Mouse (Mus musculus) embryonic fibroblast, embryonic 13.5 days (primary cell): ENCODE measurements around the gene Gm17657. TPM values are rescaled to one million over a fixed set of nuclear protein-coding genes. Genes with fewer than 3 reads are reported as not detected.

Experiments
- H3K27ac ChIP-seq: 2 replicates; pipeline ENCODE4 v1.5.1; 2012; ENCODE audit warnings: low read length, control low read depth, inconsistent platforms; ENCODE audit not compliant: insufficient read depth
- H3K4me1 ChIP-seq: 2 replicates; pipeline ENCODE4 v1.6.1; 2011; ENCODE audit warnings: low read length; ENCODE audit not compliant: control insufficient read depth, insufficient read depth
- H3K4me3 ChIP-seq: 2 replicates; pipeline ENCODE4 v1.5.1; 2011; ENCODE audit warnings: mild to moderate bottlenecking, control low read depth, low read length; ENCODE audit not compliant: insufficient read depth
- CTCF ChIP-seq: IDR thresholded peaks from 2 replicates; pipeline ENCODE4 v1.5.1; 2011; ENCODE audit warnings: mild to moderate bottlenecking, control low read depth, low read length, moderate library complexity, borderline replicate concordance; ENCODE audit not compliant: insufficient read depth
- POLR2A ChIP-seq: IDR thresholded peaks from 2 replicates; pipeline ENCODE4 v1.6.1; 2011; ENCODE audit warnings: low read depth, mild to moderate bottlenecking, control low read depth, low read length, moderate library complexity
- polyA plus RNA-seq: library from polyadenylated mRNA; stranded (reverse); fragments of >200 nt; gene quantifications from 2 replicates; pipeline ENCODE4 v1.2.4, GENCODE M21; 2011; ENCODE audit warnings: low read depth; ENCODE audit not compliant: missing spikeins, insufficient read length

The Gm17657 gene
- polyA plus RNA-seq, 1 experiment, result not detected

- Histone ChIP-seq H3K27ac (no peak overlapping the region), H3K4me1 (peaks cover 3% of the 10 kb centered on the region; the same call in 1 of the 2 replicates), H3K4me3 (no peak overlapping the region)
- TF ChIP-seq POLR2A (no peak), CTCF (no peak)
Observed at GRCm38 (mm10) chr17:29496211-29497070, 53.0 kb downstream of the Gm17657 start.

- no peak for TF ChIP-seq POLR2A
- TF ChIP-seq CTCF, result no peak
- Histone ChIP-seq H3K4me3 (no peak overlapping the region), H3K4me1 (peaks cover 3% of the 10 kb centered on the region; the same call in 1 of the 2 replicates), H3K27ac (no peak overlapping the region)
Observed at GRCm38 (mm10) chr17:29494732-29495076, 54.7 kb downstream of the Gm17657 start.

- no peak overlapping the region for H3K4me3 ChIP-seq
- peaks cover 3% of the 10 kb centered on the region; the same call in 1 of the 2 replicates for H3K4me1 ChIP-seq
- no peak overlapping the region for H3K27ac ChIP-seq
- no peak for TF ChIP-seq POLR2A
- TF ChIP-seq CTCF, result no peak
Observed at GRCm38 (mm10) chr17:29494062-29494731, 55.2 kb downstream of the Gm17657 start.

GRCm38 (mm10) chr17:29493461-29493980 is 55.9 kb downstream of the Gm17657 start:
- H3K4me1 ChIP-seq, result peaks cover 3% of the 10 kb centered on the region; the same call in 1 of the 2 replicates
- no peak overlapping the region for H3K4me3 ChIP-seq
- TF ChIP-seq CTCF, result no peak
- no peak for TF ChIP-seq POLR2A
- H3K27ac ChIP-seq, result no peak overlapping the region

- Histone ChIP-seq H3K4me3 (peak overlapping the region; percentile 73), H3K27ac (peak overlapping the region; percentile 68), H3K4me1 (peaks cover 3% of the 10 kb centered on the region; the same call in 1 of the 2 replicates)
- no peak for TF ChIP-seq POLR2A
- peak; percentile 39; the same call in 1 of the 2 replicates for TF ChIP-seq CTCF
Observed at GRCm38 (mm10) chr17:29492269-29493191, 56.9 kb downstream of the Gm17657 start.

- TF ChIP-seq CTCF, result no peak
- Histone ChIP-seq H3K4me3 (peak overlapping the region; percentile 73), H3K27ac (peak overlapping the region; percentile 68), H3K4me1 (peaks cover 3% of the 10 kb centered on the region; the same call in 1 of the 2 replicates)
Observed at GRCm38 (mm10) chr17:29491591-29492268, 57.7 kb downstream of the Gm17657 start.

GRCm38 (mm10) chr17:29490713-29491581 is 58.5 kb downstream of the Gm17657 start, which contains the start of gene Pim1:
Gene Pim1, plus strand, starts transcription at chr17:29490753.
- Histone ChIP-seq H3K4me3 (peak within 1 kb of the TSS; percentile 73), H3K4me1 (peaks cover 3% of the 10 kb centered on the region; the same call in 1 of the 2 replicates), H3K27ac (peak within 1 kb of the TSS; percentile 68)
- TF ChIP-seq POLR2A (peak; percentile 94), CTCF (no peak)

GRCm38 (mm10) chr17:29489971-29490712 is 59.3 kb downstream of the Gm17657 start:
- H3K4me3 ChIP-seq, result peak overlapping the region; percentile 61
- peaks cover 6% of the 10 kb centered on the region for H3K4me1 ChIP-seq
- TF ChIP-seq CTCF (no peak), POLR2A (peak; percentile 46; the same call in 1 of the 2 replicates)
- H3K27ac ChIP-seq, result peak overlapping the region; percentile 53
